Mouse (Mus musculus): ENCODE measurements around the gene Sipa1l3.

Sipa1l3 gene

DNA sequence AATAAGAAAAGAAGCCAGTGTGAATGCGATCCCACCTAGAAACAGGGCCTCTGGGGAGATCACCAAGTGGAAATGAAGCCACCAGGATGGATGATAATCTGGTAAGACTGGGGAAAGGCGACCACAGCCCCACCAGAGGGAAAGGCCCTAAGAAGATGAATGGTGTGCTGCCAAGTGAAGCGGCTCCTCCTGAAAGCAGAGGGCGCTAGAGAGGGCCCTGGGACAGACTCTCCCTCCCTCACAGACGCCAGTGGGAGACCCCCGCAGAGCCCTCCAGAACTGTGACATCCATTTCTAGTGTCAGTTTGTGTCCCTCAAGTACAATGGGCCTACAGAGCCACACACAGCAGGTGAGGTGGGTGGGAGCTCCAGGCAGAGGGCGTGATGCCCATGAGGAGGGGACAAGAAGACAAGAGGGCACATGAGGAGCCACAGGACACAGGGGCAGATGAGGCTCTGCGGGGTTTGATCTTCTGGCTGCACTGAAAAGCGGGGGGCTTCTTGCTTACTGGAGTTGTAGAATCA lies 181.6 kb downstream of the Sipa1l3 start:
- DNase-seq (ENCODE audit: low spot score in 2 of 2), result no peak

DNA sequence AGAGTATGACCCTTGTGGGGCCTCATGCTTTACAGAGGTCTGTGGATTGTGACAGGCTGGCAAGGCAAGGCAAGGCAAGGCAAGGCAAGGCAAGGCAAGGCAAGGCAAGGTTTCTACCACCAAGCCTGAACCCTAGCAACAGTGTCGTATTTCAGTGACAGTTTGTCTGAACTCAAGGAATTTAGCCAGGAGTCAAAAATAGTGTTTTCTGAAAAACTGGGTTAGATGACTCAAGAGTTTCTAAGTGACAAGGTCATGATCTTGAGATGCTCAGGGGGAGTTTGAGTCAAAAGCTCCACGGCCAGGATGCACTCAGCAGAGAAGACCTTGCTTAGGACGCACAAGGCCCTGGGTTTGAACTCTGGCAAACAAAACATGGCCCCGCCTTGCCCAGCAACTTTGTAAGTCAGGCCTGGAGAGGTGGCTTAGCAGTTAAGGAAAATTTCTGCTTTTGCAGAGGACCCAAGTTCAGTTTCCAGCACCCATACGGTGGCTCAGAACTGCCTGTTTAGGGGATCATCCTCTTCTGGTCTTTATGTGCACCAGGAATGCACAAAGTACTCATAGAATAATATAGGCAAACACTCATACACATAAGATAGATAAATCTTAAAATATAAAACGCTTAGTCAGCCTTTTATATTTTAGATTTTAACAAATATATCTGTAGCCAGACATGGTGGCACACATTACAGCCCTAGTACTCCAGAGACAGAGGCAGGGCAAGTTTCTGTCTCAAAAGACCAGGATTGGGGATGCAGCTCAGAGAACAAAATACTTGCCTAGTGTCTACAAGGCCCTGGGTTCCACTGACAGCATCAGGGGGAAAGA lies 182.4 kb downstream of the Sipa1l3 start:
- no peak for DNase-seq (ENCODE audit: low spot score in 2 of 2)

DNA sequence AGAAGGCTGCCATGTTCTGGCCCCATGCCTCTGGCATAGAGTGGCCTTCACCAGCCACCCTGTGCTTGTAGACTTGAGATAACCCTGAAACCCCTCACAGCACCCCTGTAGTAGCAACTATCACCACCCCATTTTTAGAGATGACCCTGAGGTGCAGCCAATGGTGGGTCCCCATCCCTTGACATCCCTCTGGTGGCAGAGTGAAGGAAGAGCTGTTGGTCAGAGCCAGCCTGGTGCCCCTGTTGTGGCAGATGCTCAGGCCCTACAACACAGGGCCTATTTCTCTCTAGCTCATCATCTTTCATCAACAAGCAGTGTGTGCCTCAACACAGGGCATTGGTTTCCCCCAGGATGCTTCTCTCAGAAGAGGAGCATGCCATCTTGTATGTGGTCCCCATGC lies 183.2 kb downstream of the Sipa1l3 start:
- DNase-seq (ENCODE audit: low spot score in 2 of 2), result no peak

DNA sequence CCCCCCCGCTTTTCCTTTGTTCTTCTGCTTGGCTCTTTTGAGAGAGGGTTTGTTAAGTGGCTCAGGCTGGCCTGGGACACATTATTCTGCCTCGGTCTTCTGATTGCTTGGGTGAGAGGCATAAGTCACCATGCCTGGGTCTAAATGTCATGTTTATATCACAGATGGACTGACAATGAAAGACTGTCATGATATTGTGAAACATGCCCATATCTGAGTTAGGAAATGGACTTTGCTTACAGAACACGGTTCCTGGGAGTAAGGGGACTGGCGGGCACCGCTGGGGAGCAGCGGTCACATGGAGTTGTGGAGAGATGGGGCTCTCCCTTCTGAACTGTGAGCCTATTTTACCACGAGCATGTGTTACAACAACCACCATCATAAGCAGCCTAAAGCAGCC lies 184.3 kb downstream of the Sipa1l3 start:
- no peak for DNase-seq (ENCODE audit: low spot score in 2 of 2)

DNA sequence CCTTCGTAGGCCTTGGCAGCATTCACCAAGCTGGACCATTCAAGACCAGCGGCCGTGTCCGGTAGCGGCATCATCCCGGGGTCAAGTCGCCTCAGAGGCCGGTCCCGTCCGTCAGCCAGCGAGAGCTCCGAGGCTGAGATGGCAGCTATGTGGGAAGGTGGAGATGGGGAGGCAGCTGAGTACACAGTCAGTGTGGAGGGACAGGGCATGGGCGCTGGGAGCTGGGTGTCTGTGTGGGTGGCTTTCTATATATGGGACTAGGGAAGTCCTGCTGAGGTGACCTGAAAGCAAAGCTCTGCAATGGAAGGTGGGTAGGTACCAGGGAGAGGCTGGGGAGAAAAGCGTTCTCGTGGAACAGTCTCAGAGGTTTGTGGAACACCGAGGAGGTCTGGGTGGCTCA lies 189.5 kb downstream of the Sipa1l3 start:
- no peak for DNase-seq (ENCODE audit: low spot score in 2 of 2)

DNA sequence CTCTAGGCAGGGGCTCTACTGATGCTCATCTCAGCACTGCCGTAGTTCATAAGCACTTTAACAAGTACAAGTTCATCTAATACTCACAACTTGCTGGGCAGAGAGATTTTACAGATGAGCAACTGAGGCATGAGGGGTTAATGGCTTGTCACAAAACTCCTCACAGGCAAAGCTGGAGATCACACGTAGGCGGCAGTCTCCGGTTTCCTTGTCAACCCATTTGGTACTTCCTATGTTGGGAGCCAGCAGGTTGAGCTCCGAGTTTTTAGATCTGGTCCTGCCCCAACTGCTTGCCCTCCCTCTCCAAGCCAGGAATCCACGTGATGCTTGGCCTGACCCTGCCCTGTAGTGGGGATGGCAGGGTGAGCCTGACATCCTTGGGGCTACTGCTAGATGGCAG lies 191.4 kb downstream of the Sipa1l3 start:
- no peak for DNase-seq (ENCODE audit: low spot score in 2 of 2)

DNA sequence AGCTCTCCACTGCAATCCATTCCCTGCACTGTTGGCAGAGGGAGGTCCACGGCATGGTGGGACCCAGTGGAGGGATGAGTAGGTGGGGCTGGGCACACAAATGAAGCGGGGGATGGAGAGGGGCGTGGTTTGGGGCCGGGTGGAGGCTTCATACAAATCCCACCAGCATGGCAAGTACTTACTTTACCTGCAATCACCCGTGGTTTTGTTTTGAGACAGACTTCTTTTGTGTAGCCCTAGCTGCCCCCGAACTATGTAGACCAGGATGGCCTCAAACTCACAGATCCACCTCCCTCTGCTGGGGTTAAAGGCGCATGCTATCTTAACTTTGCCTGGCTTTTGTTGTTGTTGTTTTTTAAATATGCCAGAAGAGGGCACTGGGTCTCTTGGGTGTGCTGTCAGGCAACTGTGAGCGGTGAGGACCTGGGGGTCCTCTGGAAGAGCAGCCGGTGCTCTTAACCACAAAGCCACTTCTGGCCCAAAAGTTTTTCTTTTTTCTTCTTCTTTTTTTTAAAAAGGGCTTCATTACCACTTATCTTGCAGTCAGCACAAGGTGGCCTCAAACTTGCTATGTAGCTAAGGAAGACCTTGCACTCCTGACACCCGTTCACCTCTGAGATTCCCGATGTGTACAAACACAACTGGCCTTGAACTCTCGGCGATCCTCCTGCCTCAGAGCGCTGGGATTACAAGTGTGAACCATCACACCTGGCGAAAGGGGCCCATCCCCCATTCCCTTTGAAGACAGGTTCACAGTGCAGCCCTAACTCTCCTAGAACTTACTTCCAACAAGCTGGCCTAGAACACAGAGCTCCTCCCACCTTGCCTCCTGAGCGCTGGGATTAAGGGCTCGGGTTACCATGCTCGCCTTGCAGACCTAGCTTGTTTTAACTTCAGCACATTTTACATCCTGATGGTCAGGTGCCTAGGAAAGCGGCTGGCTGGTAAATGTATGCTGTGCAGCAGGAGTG lies 198.8 kb downstream of the Sipa1l3 start:
- no peak for DNase-seq (ENCODE audit: low spot score in 2 of 2)

DNA sequence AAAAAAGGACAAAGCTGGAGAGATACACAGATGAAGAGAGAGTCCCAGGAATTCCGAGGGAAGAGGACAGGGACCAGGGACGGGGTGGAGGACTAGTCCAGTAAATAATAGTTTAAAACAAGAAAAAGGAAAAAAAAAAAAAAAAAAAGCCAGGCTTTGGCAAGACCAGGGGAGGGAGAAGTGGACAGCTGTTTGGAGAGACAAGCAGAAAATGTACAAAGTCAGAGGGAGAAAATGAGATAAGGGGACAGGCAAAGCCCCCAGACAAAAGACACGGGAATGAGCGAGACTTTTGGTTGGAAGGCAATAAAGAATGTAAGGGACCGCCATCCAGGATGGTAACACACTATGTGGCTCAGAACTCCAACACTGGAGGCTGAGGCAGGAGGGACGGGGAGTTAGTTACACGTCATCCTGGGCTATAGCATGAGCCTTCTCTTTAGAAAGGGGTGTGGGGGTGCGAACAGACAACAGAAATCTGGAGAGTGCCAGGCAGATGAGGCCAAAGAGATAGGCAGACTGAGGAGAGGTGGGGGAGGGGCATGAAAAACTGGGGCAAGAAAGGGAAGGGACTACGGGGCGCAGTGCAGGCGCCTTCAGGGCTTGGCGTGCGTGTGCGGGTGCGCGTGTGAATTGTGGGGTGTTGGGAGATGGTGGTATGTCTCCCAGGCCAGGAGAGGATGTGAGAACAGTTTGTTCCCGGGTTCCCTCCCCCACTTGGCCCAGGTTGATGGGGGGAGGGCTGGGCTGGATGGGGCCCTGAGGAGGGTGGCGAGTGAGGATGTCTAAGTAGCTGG lies 200.1 kb downstream of the Sipa1l3 start:
- DNase-seq (ENCODE audit: low spot score in 2 of 2), result peak in 1 of 2 experiments; percentile 67

DNA sequence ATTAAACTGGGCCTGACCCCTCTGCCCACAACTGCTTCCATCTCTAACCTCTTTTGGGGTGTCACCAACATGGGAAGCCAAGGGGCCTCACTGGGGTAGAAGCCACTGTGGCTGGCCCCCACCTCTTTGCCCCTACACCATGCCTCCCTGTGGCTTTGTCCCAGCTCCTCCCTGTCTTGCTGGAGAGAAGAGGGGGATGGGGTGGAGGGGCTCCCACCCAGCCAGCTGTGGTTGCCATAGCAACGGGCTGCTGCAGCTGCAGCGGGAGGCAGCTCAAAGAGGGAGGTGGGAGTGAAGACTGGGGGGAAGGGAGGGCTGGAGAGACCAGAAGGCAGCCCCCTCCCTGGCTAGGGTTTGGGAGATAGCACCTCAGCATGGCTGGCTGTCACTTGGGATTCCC lies 200.9 kb downstream of the Sipa1l3 start:
- no peak for DNase-seq (ENCODE audit: low spot score in 2 of 2)

DNA sequence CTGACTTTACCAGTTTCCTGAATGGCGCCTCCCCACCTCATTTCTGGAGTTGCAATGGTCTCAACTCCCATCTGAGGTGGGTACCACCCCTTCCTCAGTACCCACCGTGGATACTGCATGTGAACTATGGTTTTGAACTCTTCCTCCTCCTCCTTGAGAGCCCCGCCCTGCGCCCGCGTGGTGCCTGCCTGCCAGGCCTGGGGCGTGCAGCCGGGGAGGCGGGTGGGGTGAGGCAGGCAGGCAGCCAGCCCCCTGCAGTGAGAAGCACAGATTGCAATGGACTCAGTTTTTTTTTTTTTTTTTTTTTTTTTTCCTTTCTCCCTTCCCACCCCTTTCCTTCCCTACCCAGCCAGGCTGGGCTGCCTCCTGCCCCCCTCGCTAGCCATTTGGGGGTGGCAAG lies 201.5 kb downstream of the Sipa1l3 start:
- peak in 1 of 2 experiments; percentile 73 for DNase-seq (ENCODE audit: low spot score in 2 of 2)

DNA sequence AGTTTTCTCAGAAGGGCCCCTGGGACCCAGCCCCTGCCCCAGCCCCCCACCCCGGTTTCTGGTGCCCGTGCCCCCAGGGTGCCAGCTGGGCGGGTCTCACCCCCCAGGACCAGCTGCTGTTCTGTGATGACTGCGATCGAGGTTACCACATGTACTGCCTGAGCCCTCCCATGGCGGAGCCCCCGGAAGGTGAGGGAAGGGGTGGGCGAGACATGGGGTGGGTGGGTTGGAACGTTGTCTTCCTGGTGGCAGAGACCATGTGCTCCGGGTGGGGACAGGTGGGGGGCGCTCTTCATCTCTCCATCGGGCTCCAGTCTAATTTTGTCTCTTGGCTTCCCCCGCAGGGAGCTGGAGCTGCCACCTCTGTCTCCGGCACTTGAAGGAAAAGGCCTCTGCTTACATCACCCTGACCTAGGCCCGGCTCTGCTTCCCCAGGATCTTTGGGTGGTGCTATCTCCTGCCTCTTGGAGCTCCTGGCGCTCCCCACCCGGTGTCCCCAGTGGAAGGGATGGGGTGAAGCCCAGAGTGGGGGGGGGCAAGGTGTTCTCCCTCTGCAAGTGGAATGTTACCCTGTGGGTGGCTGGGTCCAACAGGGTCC lies 202.2 kb downstream of the Sipa1l3 start:
- DNase-seq (ENCODE audit: low spot score in 2 of 2), result peak in 1 of 2 experiments; percentile 59

DNA sequence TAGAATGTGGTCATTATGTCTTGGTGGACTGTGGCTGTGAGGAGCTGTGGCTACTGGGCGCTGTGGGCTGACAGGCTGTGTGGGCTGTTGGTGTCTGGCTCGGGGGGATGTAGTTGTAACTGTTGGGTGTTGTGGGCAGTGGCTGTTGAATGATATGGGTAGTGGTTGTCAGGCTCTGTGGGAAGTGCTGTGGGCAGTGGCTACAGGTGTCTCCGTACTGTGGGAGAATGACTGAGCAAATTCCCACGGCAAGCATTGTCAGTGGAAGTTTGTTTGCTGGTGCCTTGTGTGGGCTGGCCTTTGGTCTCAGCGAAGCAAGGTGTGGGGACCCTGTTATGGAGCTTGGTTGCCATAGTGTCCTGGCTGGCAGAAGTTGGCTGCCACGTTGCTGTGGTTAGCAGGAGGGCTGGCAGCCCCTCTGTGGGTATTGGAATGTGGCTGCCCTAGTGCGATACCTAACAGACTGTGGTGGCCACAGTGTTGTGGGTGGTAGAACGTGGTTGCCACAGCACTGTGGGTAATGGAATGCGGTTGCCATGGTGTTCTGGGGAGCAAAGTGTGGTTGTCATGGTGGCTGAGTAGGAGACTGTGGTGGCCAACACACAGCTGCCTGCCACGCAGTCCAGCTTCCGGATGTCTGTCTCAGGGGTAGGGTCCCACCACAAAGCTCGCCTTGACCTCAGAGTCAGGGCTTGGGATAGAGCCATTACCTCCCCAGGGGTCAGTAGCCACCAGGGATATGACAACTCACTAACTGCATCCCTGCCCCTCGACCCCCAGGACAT lies 203.4 kb downstream of the Sipa1l3 start:
- peak in 1 of 2 experiments; percentile 78 for DNase-seq (ENCODE audit: low spot score in 2 of 2)

DNA sequence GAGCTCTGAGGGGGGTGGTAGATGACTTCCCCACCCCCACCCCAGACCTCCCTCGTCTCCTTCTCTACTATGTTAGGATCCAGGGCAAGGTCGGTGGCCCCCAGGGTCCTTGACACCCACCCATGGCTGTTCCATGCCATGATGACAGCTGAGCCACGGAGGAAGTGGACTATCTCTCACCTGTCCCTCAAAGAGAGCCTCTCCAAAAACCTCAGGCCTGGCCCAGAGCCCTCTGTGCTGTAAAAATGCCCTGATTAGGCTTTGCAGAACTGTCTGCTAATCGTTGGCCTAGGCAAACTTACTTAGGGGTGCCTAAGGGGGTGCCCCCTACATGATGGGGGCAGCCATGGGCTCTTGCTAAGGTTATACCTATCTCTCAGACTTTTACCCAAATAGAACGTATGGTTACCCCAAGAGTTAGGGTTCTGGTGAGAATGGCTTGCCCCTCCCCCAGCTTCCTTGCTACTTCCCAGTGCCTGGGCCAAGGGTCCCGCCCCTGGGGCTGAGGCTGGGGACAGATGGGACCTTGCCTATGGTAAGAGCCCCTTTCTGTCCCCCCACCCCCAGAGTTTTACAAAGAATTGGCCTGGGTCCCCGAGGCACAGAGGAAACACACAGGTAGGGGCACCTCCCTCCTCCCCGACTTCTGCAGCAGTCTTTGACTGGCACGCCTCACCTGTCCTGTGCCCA lies 204.7 kb downstream of the Sipa1l3 start:
- no peak for DNase-seq (ENCODE audit: low spot score in 2 of 2)

DNA sequence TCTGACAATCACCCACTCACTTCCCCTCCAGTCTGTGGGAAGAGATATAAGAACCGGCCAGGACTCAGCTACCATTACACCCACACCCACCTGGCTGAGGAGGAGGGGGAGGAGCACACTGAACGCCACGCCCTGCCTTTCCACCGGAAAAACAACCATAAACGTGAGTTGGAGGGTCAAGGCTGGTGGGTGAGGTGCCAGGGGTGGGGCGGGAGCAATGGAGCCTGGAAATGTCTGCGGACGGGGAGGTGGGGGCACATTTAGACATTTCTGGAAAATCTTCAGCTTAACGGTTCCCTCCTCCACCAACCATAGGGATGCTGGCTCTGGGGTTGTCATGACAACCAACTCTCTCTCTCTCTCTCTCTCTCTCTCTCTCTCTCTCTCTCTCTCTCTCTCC lies 205.4 kb downstream of the Sipa1l3 start:
- peak in 1 of 2 experiments; percentile 66 for DNase-seq (ENCODE audit: low spot score in 2 of 2)

DNA sequence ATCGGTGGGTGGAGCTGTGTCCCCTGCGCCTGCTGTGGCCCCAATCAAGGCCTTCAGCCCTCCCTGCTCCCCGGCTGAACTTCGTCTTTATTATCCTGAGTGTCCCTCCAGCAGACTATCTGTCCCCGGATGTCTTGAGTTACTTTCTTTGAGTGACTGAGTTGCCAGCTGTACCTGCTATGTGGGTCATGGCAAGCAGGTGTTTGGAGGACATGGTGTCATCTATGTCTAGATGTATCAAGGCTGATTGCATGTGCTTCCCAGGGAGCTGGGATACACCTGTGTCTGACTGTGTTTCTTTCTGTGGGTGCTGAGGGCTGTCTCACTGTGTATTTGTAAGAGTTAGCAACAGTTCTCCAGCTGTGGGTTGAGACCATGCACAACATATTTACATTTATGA lies 208.7 kb downstream of the Sipa1l3 start:
- DNase-seq (ENCODE audit: low spot score in 2 of 2), result no peak

DNA sequence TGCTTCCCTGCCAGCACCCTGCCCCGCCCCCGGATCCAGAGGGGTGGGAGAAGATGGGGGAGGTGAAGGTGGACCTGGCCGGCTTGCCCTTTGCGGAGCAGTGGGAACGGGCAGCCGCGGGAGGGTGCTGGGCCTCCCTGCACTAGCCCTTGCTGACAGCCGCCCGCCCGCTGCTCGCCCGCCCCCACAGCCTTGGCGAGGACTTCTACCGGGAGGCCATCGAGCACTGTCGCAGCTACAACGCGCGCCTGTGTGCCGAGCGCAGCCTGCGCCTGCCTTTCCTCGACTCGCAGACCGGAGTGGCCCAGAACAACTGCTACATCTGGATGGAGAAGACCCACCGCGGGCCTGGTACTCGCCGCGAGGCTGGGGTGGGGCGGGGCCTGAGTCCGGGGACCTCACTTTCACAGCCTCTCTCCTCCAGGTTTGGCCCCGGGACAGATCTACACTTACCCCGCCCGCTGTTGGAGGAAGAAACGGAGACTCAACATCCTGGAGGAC lies 209.2 kb downstream of the Sipa1l3 start:
- DNase-seq (ENCODE audit: low spot score in 2 of 2), result peak in 1 of 2 experiments; percentile 59

DNA sequence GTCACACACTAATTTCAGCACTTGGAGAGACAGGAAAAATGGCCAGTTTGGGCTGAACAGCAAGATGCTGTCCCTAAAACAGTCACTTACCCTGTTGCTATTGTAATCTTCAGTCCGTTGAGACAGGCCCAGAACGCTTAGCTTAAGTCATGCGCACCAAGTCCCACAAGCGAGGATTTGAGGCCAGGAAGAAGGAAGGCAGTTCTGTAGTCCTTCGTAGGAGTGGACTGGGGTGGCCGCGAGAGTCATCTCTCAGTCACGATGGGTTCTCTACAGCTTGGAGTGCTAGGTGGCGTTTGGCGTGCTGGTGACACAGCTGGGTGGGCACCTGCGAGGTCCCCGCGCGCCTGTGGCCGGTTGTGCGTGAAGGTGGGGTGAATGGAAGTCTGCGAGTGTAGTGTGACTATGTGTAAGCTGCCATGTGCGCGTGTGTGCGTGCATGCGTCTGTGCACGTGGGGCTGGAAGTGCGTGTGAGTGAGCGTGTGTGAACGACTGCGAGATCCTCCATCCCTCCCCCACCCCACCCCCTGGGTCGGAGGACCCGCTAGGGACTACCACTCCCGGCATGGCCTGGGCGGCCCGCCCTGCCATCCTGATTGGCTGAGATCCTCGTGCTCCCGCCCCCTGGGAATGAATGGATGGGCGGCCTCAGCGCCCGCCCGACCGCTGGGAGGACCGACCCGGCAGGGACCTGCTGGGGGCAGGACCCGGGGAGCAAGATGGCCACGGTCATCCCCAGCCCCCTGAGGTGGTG lies 210.9 kb downstream of the Sipa1l3 start:
- DNase-seq (ENCODE audit: low spot score in 2 of 2), result peak; percentile 87 to 94

DNA sequence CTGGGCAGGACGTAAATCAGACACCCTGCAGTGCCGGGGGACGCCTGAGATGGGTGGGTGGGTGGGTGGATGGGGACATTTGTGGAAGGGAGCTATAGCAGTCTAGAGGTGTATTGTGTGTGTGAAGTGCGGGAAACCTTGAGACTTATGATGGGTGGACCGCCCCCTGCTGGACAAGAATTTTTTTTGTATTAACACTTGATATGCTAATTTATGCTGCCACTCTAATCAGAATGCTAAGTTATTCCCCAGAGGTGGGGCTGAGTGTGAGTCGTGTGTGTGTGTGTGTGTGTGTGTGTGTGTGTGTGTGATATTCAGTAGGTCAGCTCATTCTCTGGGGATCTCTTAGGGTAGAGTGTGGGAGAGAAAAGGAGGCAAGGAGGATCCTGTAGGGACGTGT lies 211.8 kb downstream of the Sipa1l3 start:
- peak in 1 of 2 experiments; percentile 67 for DNase-seq (ENCODE audit: low spot score in 2 of 2)

DNA sequence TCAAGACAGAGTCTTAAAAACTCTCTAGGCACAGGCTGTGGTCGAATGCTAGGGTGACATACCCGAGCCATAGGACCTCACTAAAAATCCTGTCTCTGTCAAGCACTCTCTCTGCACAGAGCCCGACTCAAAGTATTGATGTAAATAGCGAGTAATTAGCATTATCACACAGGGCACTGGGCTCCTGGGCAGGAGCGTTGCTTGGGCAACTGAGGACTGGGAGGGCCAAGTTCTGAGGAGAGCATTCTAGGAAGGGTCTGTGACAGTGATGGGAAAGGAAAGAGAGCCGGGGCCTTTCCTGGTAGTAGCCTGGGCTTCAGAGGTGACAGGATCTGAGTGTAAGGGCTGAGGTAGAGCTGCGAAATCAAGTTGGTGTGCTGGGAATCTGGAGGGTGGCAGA lies 212.3 kb downstream of the Sipa1l3 start:
- no peak for DNase-seq (ENCODE audit: low spot score in 2 of 2)

All from left cerebral cortex, adult 9 months (tissue).